Mouse (Mus musculus) midbrain, postnatal 0 days (tissue): ENCODE data around the gene Eef1g. TPM values are rescaled to one million over a fixed set of nuclear protein-coding genes. Genes with fewer than 3 reads are reported as not detected.
"Not testable (repeated sequence)": the region's sequence is repeated elsewhere in the genome, so short reads cannot be mapped to it uniquely, and the experiment has no call there.

ENCODE experiments used
- ATAC-seq: fragments of 200-750 bp; cut with Nextera tagmentation; 2 replicates; pipeline ENCODE4 v1.8.0; 2017; ENCODE audit warnings: moderate number of reproducible peaks, mild to moderate bottlenecking, moderate TSS enrichment, moderate library complexity; ENCODE audit not compliant: low FRiP score
- DNase-seq: peaks from one replicate; pipeline ENCODE4 v3.0.0-alpha.2; 2015; ENCODE audit warnings: low spot score
- H3K27ac ChIP-seq: fragments of 300-500 bp; sonication (generic); 2 replicates; pipeline ENCODE4 v1.5.1; 2014; ENCODE audit warnings: low read depth, mild to moderate bottlenecking, low read length, mixed read lengths
- H3K27me3 ChIP-seq: fragments of 300-500 bp; sonication (generic); 2 replicates; pipeline ENCODE4 v1.6.1; 2014; ENCODE audit warnings: low read length, control low read depth, mixed read lengths; ENCODE audit not compliant: insufficient read depth
- H3K36me3 ChIP-seq: fragments of 300-500 bp; sonication (generic); 2 replicates; pipeline ENCODE4 v1.6.1; 2014; ENCODE audit warnings: low read length, control low read depth, mixed read lengths; ENCODE audit not compliant: insufficient read depth
- H3K4me1 ChIP-seq: fragments of 300-500 bp; sonication (generic); 2 replicates; pipeline ENCODE4 v1.6.1; 2014; ENCODE audit warnings: mild to moderate bottlenecking, control low read depth, antibody characterized with exemption, low read length, mixed read lengths; ENCODE audit not compliant: insufficient read depth
- H3K4me2 ChIP-seq: fragments of 300-500 bp; sonication (generic); 2 replicates; pipeline ENCODE4 v1.6.1; 2014; ENCODE audit warnings: low read depth, mild to moderate bottlenecking, low read length, mixed read lengths; ENCODE audit not compliant: poor library complexity, severe bottlenecking
- H3K4me3 ChIP-seq: fragments of 300-500 bp; sonication (generic); 2 replicates; pipeline ENCODE4 v1.5.1; 2014; ENCODE audit warnings: low read depth, mild to moderate bottlenecking, low read length, moderate library complexity
- H3K9ac ChIP-seq: fragments of 300-500 bp; sonication (generic); replicated peaks from 2 replicates; pipeline ENCODE4 v1.6.1; 2014; ENCODE audit warnings: mild to moderate bottlenecking, low read length, moderate library complexity, mixed read lengths; ENCODE audit not compliant: poor library complexity, severe bottlenecking
- H3K9me3 ChIP-seq: fragments of 300-500 bp; sonication (generic); 2 replicates; pipeline ENCODE4 v1.6.1; 2016; ENCODE audit warnings: low read length, control low read depth
- CTCF ChIP-seq: IDR thresholded peaks from 2 replicates; pipeline ENCODE4 v1.5.1; 2016; ENCODE audit warnings: antibody characterized with exemption, mild to moderate bottlenecking
- WGBS: fragments of 180-500 bp; shearing (Covaris S2); extraction: QIAGEN DNeasy Blood & Tissue Kit; methylation state at CpG from one replicate; pipeline ENCODE4 v1.1.7; 2014; 5-methylcytosine and 5-hydroxymethylcytosine counted together
- polyA plus RNA-seq: library from polyadenylated mRNA; unstranded; fragments of >200 nt; fragmentation: Nextera tagmentation; extraction: Ambion mirVana; gene quantifications from 2 replicates; pipeline ENCODE4 v1.2.1, GENCODE M21; 2015
- total RNA-seq: library from RNA; depleted of rRNA; stranded (reverse); fragments of >200 nt; gene quantifications from 2 replicates; pipeline ENCODE4 v1.2.3, GENCODE M21; 2014

Eef1g gene
- total and polyA plus RNA-seq, 2 experiments from 2014 or later: 258 to 583 TPM

- Histone ChIP-seq H3K9me3 (no peaks in the 10 kb centered on the region), H3K27me3 (no peaks in the 10 kb centered on the region), H3K9ac (no peak overlapping the region), H3K36me3 (peaks cover 58% of the 10 kb centered on the region), H3K4me2 (no peak overlapping the region), H3K27ac (peak overlapping the region; percentile 76; the same call in 1 of the 2 replicates), H3K4me1 (no peaks in the 10 kb centered on the region), H3K4me3 (no peak overlapping the region)
- no peak for TF ChIP-seq CTCF
- ATAC-seq (no peak), DNase-seq (no peak)
- WGBS: 87% methylated on average over 8 of the region's 8 CpGs
Measured at GRCm38 (mm10) chr19:8965771-8966170, 1.1 kb upstream of the Eef1g start.

DNA sequence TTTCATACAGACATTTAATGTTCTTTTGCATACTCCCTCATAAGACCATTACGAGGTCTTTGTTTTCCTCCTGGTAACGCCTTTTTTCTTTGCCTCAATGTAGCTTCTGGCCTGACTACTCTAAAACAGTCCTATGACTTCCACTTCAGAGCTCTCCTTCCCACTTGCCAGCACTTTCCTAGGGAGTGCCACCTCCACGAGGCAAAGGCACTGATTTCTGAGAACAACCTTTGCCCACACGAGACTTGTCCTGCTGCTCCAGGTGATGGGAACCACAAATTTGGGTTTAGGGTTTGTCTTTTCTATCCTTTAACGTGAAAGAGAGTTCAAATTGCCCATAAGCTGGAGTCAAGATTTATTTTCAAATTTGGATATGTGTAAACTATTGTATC, 647 bp upstream of the Eef1g start:
- WGBS: 39% methylated on average over 5 of the region's 5 CpGs

GRCm38 (mm10) chr19:8967373-8967743, 517 bp downstream of the Eef1g start:
- H3K27me3 ChIP-seq: no peaks in the 10 kb centered on the region
- H3K36me3 ChIP-seq: peaks cover 61% of the 10 kb centered on the region
- 0% methylated on average over 8 of the region's 8 CpGs for WGBS
- H3K4me2 ChIP-seq: peak overlapping the region; percentile 85
- H3K27ac ChIP-seq: peak overlapping the region; percentile 74
- peak overlapping the region; percentile 70 for H3K9ac ChIP-seq
- TF ChIP-seq CTCF: no peak
- H3K4me3 ChIP-seq: peak overlapping the region; percentile 74
- ATAC-seq (peak; percentile 10), DNase-seq (no peak)
- H3K9me3 ChIP-seq: no peaks in the 10 kb centered on the region
- no peaks in the 10 kb centered on the region for H3K4me1 ChIP-seq

More for the DNA sequence above, 647 bp upstream of the Eef1g start:
- no peak for TF ChIP-seq CTCF
- Histone ChIP-seq H3K9ac (no peak overlapping the region), H3K4me3 (peak overlapping the region; percentile 74), H3K36me3 (peaks cover 62% of the 10 kb centered on the region), H3K27me3 (no peaks in the 10 kb centered on the region), H3K4me2 (peak overlapping the region; percentile 85), H3K9me3 (no peaks in the 10 kb centered on the region), H3K4me1 (no peaks in the 10 kb centered on the region), H3K27ac (peak overlapping the region; percentile 76)
- ATAC-seq (no peak), DNase-seq (no peak)

DNA sequence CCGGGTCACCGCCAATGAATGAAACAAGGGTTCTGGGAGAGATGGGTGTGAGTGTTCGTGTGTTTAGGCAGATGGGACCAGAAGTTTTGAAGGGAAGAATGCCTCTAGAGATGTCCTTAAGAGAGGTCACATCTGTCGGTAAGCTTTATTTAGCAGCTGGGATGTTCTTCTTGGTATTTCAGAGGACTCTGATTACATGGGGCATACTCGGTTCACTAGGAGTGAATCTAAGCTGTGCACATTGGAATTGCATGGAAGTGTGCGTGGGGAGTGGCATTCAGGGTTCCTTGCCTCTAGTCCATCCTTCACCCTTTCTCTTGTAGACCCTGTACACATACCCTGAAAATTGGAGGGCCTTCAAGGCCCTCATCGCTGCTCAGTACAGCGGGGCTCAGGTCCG, 1.1 kb downstream of the Eef1g start:
- DNase-seq (no peak), ATAC-seq (no peak)
- 9% methylated on average over 9 of the region's 9 CpGs for WGBS
- H3K27me3 ChIP-seq: no peaks in the 10 kb centered on the region
- no peaks in the 10 kb centered on the region for H3K9me3 ChIP-seq
- H3K4me1 ChIP-seq: no peaks in the 10 kb centered on the region
- peak overlapping the region; percentile 70 for H3K9ac ChIP-seq
- H3K4me3 ChIP-seq: peak overlapping the region; percentile 74
- H3K27ac ChIP-seq: no peak overlapping the region
- H3K4me2 ChIP-seq: peak overlapping the region; percentile 85
- no peak for TF ChIP-seq CTCF
- H3K36me3 ChIP-seq: peaks cover 60% of the 10 kb centered on the region

DNA sequence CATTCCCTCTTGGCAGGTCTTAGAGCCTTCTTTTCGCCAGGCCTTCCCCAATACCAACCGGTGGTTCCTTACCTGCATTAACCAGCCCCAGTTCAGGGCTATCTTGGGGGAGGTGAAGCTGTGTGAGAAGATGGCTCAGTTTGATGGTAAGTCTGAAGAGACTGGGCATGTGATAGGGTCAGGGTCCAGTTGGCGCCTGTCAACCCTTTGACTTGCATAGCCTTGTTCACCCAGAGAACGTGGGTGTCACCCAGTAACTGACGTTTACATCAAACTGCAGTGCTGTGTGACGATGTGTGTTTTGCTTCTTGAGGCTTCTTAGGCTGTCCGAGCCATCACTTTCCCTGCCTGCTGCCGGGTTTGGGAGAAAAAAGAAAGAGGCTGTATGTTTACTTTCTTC, 5.7 kb downstream of the Eef1g start:
- peaks cover 44% of the 10 kb centered on the region for H3K36me3 ChIP-seq
- 91% methylated on average over 8 of the region's 8 CpGs for WGBS

GRCm38 (mm10) chr19:8974638-8975037, 7.8 kb downstream of the Eef1g start:
- 96% methylated on average over 1 of the region's 1 CpGs for WGBS
- Histone ChIP-seq H3K9me3 (no peaks in the 10 kb centered on the region), H3K4me1 (no peaks in the 10 kb centered on the region), H3K27ac (no peak overlapping the region), H3K9ac (no peak overlapping the region), H3K4me2 (no peak overlapping the region), H3K36me3 (peaks cover 54% of the 10 kb centered on the region), H3K27me3 (no peaks in the 10 kb centered on the region), H3K4me3 (no peak overlapping the region)
- ATAC-seq: no peak
- DNase-seq: no peak
- peak; percentile 26; the same call in 1 of the 2 replicates for TF ChIP-seq CTCF

More for the DNA sequence above, 5.7 kb downstream of the Eef1g start:
- not testable (repeated sequence) for H3K27ac ChIP-seq, H3K9me3 ChIP-seq, H3K27me3 ChIP-seq, H3K9ac ChIP-seq, H3K4me2 ChIP-seq, ATAC-seq, DNase-seq, H3K4me3 ChIP-seq, H3K4me1 ChIP-seq
